Mouse (Mus musculus) lung, embryonic 16.5 days (tissue): ENCODE measurements around the gene Kcnip4. TPM values are rescaled to one million over a fixed set of nuclear protein-coding genes. Genes with fewer than 3 reads are reported as not detected.

Experiments
- ATAC-seq: fragments of 200-750 bp; cut with Nextera tagmentation; 2 replicates; pipeline ENCODE4 v1.8.0; 2017; ENCODE audit warnings: low read depth, mild to moderate bottlenecking, moderate library complexity
- H3K27ac ChIP-seq: fragments of 300-500 bp; sonication (generic); 2 replicates; pipeline ENCODE4 v1.5.1; 2014; ENCODE audit warnings: mild to moderate bottlenecking, control low read depth, low read length
- H3K27me3 ChIP-seq: fragments of 300-500 bp; sonication (generic); 2 replicates; pipeline ENCODE4 v1.6.1; 2014; ENCODE audit warnings: low read depth, low read length, mixed read lengths; ENCODE audit not compliant: control insufficient read depth, insufficient read depth
- H3K36me3 ChIP-seq: fragments of 300-500 bp; sonication (generic); 2 replicates; pipeline ENCODE4 v1.6.1; 2014; ENCODE audit warnings: low read length; ENCODE audit not compliant: control insufficient read depth, insufficient read depth
- H3K4me1 ChIP-seq: fragments of 300-500 bp; sonication (generic); replicated peaks from 2 replicates; pipeline ENCODE4 v1.6.1; 2014; ENCODE audit warnings: low read length, mixed read lengths; ENCODE audit not compliant: control insufficient read depth, insufficient read depth
- H3K4me2 ChIP-seq: fragments of 300-500 bp; sonication (generic); 2 replicates; pipeline ENCODE4 v1.6.1; 2014; ENCODE audit warnings: low read depth, low read length, control low read depth
- H3K4me3 ChIP-seq: fragments of 300-500 bp; sonication (generic); 2 replicates; pipeline ENCODE4 v1.5.1; 2014; ENCODE audit warnings: mild to moderate bottlenecking, low read length, control low read depth
- H3K9ac ChIP-seq: fragments of 300-500 bp; sonication (generic); 2 replicates; pipeline ENCODE4 v1.6.1; 2014; ENCODE audit warnings: low read length, control low read depth
- H3K9me3 ChIP-seq: fragments of 300-500 bp; sonication (generic); 2 replicates; pipeline ENCODE4 v1.6.1; 2016; ENCODE audit warnings: low read length; ENCODE audit not compliant: control insufficient read depth
- WGBS: fragments of 180-500 bp; shearing (Covaris S2); extraction: QIAGEN DNeasy Blood & Tissue Kit; methylation state at CpG from one replicate; pipeline ENCODE4 v1.1.7; 2014; 5-methylcytosine and 5-hydroxymethylcytosine counted together
- polyA plus RNA-seq: library from polyadenylated mRNA; unstranded; fragments of >200 nt; fragmentation: Nextera tagmentation; extraction: Ambion mirVana; gene quantifications from 2 replicates; pipeline ENCODE4 v1.2.1, GENCODE M21; 2015

The Kcnip4 gene
- polyA plus RNA-seq, 1 experiment from 2014 or later: 1.1 TPM

DNA sequence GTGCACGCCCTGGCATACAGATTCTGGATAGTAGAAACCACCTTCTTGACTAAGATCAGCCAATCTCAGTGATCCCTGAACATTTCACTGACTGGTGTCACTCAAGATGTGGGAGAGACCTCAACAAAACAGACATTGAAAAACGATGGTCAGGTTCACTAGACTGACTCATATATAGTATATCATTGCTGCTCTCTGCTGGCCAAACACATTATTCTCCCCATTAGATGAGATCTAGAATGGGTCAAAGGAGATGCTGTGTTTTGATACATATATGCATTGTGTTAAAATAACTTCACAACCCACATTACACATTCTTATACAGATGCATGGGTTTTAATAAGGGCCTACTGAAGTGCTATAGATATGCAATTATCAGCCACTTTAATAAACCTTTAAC is 787.1 kb downstream of the Kcnip4 start:
- 52% methylated on average over 2 of the region's 2 CpGs for WGBS
- Histone ChIP-seq H3K9me3 (no peaks in the 10 kb centered on the region), H3K36me3 (no peaks in the 10 kb centered on the region), H3K4me3 (no peak overlapping the region), H3K27me3 (no peaks in the 10 kb centered on the region), H3K4me2 (no peak overlapping the region), H3K27ac (no peak overlapping the region), H3K4me1 (no peaks in the 10 kb centered on the region), H3K9ac (no peak overlapping the region)
- no peak for ATAC-seq

DNA sequence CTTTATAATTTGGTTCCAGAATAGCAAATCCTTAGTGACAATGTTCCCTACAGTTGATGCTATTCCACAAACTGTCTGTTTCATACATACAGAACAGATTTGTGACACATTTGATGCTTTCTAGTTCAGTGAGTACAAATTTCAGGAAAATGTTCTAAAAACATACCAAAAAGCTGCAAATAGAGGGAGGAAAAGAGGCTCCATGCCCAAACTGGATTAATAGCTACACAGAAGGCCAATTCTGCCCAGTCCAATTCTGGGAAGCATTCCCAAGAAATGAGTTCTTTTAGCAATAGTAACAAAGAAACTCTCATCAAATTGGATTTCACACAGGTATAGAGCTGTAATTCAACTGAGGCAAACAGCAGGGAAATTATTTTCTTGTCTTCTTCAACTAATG is 806.5 kb downstream of the Kcnip4 start:
- H3K4me2 ChIP-seq: no peak overlapping the region
- ATAC-seq: no peak

DNA sequence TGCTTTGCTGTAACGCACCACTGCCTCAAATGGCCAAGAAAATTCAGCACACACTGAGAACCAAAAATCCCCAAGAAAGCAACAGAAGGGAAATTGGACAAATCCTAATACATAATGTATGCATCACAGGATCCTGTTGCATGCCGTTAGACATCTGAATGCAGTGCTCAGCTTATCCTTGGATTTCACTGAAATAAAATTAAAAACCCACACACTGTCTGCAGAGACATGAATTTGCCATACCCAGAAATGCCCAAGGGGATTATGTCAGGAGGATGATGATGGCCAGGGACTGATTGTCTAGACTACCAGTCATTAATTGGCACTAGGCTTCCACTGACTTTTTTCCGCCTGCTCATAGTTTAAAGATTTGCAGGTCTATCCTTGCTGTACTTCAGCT is 818.7 kb downstream of the Kcnip4 start:
- Histone ChIP-seq H3K27me3 (no peaks in the 10 kb centered on the region), H3K9me3 (no peaks in the 10 kb centered on the region), H3K36me3 (no peaks in the 10 kb centered on the region), H3K4me1 (no peaks in the 10 kb centered on the region), H3K4me2 (no peak overlapping the region), H3K9ac (no peak overlapping the region), H3K27ac (no peak overlapping the region), H3K4me3 (no peak overlapping the region)
- ATAC-seq: no peak
- 86% methylated on average over 3 of the region's 3 CpGs for WGBS

More for the DNA sequence above, 806.5 kb downstream of the Kcnip4 start:
- no peaks in the 10 kb centered on the region for H3K4me1 ChIP-seq
- H3K27me3 ChIP-seq: no peaks in the 10 kb centered on the region
- no peaks in the 10 kb centered on the region for H3K36me3 ChIP-seq
- H3K27ac ChIP-seq: no peak overlapping the region
- H3K4me3 ChIP-seq: no peak overlapping the region
- no peaks in the 10 kb centered on the region for H3K9me3 ChIP-seq
- H3K9ac ChIP-seq: no peak overlapping the region

GRCm38 (mm10) chr5:48687068-48687467 is 837.6 kb downstream of the Kcnip4 start:
- WGBS: 85% methylated on average over 3 of the region's 3 CpGs
- no peaks in the 10 kb centered on the region for H3K36me3 ChIP-seq
- no peak overlapping the region for H3K27ac ChIP-seq
- H3K4me2 ChIP-seq: no peak overlapping the region
- no peak for ATAC-seq
- no peaks in the 10 kb centered on the region for H3K27me3 ChIP-seq
- no peaks in the 10 kb centered on the region for H3K4me1 ChIP-seq
- H3K4me3 ChIP-seq: no peak overlapping the region
- H3K9me3 ChIP-seq: no peaks in the 10 kb centered on the region
- no peak overlapping the region for H3K9ac ChIP-seq

DNA sequence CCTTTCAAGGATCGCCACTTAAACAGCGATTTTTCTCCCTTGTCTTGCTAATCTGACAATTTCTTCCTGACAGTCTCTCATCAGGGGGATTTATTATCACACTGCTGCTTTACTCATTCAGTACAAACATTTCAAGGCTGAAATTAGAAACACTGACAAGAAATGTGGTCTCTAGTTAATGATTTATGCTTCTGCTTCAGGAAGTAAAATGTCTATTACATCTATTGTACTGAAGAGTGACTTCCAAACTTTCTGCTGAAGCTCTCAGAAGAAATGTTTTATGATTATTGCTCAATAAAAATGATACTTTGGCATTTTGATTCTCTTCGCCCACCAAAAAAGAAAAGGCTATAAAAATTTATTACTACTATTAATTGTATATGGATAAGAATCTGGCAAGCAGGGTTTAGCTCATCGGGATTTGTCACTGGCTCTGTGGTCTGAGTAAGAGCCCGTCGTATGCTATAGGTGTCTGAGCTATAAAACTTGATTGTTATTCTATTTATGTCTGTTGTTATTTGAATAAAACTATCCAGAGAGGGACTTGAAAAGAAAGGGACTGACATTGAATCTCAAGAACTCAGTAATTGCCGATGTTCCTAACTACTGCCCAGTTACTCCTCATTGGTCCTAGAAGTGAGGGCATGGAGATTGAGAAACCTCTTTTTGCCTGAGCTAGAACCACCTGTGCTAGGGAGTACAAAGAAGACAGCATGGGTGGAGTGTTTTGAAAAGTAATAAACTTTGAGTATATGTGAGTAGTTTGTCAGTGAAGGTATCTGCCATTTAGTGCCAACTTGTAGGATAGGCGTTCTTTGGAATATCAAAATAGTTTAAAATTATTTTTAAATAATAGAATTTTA is 844.7 kb downstream of the Kcnip4 start:
- Histone ChIP-seq H3K4me3 (no peak overlapping the region), H3K4me1 (no peaks in the 10 kb centered on the region), H3K9me3 (no peaks in the 10 kb centered on the region), H3K4me2 (no peak overlapping the region), H3K27me3 (no peaks in the 10 kb centered on the region), H3K27ac (no peak overlapping the region), H3K36me3 (no peaks in the 10 kb centered on the region), H3K9ac (no peak overlapping the region)
- no peak for ATAC-seq
- WGBS: 82% methylated on average over 8 of the region's 8 CpGs

DNA sequence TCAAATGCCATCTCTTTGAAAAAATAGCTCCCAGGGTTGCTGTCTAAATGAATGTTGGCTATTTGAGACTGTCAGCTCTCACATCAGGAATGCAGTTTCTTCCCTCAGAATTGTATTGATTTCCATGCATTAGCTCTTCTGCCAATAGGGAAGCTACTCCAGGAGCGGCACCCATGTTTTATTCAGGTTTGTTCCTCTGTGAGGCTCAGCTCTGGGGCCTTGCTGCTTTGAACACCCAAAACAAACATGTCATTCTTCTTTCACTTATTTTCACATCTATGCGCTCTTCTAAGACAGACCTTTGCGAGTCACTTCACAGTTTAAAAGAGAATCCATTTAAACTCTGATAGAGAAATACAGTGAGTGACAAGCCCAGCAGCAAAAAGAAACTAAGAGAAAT is 862.2 kb downstream of the Kcnip4 start:
- Histone ChIP-seq H3K9me3 (no peaks in the 10 kb centered on the region), H3K4me3 (no peak overlapping the region), H3K4me1 (no peaks in the 10 kb centered on the region), H3K9ac (no peak overlapping the region), H3K27me3 (no peaks in the 10 kb centered on the region), H3K27ac (no peak overlapping the region), H3K4me2 (no peak overlapping the region), H3K36me3 (no peaks in the 10 kb centered on the region)
- 82% methylated on average over 3 of the region's 3 CpGs for WGBS
- ATAC-seq: no peak

GRCm38 (mm10) chr5:48659975-48660374 is 864.7 kb downstream of the Kcnip4 start:
- no peak overlapping the region for H3K27ac ChIP-seq
- WGBS: 85% methylated on average over 3 of the region's 3 CpGs
- H3K36me3 ChIP-seq: no peaks in the 10 kb centered on the region
- H3K9me3 ChIP-seq: no peaks in the 10 kb centered on the region
- no peaks in the 10 kb centered on the region for H3K4me1 ChIP-seq
- H3K27me3 ChIP-seq: no peaks in the 10 kb centered on the region
- no peak for ATAC-seq
- H3K4me3 ChIP-seq: no peak overlapping the region
- no peak overlapping the region for H3K4me2 ChIP-seq
- H3K9ac ChIP-seq: no peak overlapping the region

DNA sequence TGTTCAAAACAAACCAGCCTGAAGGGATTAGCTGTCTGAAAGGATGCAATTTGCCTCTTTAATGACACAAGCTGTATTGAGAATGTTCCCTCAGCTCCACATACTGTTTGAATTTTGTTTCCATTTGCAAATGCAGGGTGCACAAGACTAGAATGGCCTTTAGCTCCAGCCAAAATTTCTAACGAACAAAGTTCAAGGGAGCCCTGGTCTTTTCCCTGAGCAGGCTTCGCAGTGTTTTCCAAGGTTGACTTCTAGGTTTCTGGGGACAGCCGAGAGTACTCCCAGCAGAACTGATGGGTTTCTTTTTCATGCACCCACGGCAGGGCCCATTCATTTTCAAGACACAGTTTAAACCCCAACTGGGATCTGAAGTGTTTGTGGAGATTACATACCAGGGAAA is 874.2 kb downstream of the Kcnip4 start:
- Histone ChIP-seq H3K36me3 (no peaks in the 10 kb centered on the region), H3K9ac (no peak overlapping the region), H3K9me3 (no peaks in the 10 kb centered on the region), H3K27me3 (no peaks in the 10 kb centered on the region), H3K4me3 (no peak overlapping the region), H3K27ac (no peak overlapping the region), H3K4me1 (no peaks in the 10 kb centered on the region), H3K4me2 (no peak overlapping the region)
- ATAC-seq: no peak
- WGBS: 51% methylated on average over 4 of the region's 4 CpGs

- Histone ChIP-seq H3K9me3 (no peaks in the 10 kb centered on the region), H3K9ac (no peak overlapping the region), H3K4me2 (no peak overlapping the region), H3K27ac (no peak overlapping the region), H3K27me3 (no peaks in the 10 kb centered on the region), H3K4me3 (no peak overlapping the region), H3K4me1 (no peaks in the 10 kb centered on the region), H3K36me3 (no peaks in the 10 kb centered on the region)
- WGBS: 79% methylated on average over 6 of the region's 6 CpGs
- no peak for ATAC-seq
Measured at GRCm38 (mm10) chr5:48636675-48637074, 888.0 kb downstream of the Kcnip4 start.
